Mouse (Mus musculus): Measurements from ENCODE around the gene Spic.

The Spic gene

DNA sequence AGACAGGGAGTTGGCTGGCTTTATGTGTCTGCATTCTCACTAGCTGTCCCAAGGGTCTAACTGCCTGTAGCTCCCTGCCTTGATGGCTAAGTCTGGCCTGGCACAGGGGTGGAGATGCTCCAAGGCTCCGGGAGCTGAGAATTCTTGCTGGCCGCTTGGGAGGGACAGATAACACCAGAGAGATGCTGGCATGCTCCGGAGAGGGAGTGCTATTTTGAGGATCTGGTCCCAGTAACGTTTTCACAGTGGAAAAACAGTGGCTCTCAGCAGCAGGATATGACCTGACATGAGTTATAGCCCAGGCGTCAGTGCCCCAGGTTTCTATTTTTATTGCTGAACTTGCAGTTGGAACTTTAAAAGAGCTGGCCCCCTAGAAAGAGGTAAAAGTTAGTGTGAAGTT lies 39.4 kb downstream of the Spic start:
- no peak for DNase-seq (ENCODE audit: low spot score in 2 of 2)

DNA sequence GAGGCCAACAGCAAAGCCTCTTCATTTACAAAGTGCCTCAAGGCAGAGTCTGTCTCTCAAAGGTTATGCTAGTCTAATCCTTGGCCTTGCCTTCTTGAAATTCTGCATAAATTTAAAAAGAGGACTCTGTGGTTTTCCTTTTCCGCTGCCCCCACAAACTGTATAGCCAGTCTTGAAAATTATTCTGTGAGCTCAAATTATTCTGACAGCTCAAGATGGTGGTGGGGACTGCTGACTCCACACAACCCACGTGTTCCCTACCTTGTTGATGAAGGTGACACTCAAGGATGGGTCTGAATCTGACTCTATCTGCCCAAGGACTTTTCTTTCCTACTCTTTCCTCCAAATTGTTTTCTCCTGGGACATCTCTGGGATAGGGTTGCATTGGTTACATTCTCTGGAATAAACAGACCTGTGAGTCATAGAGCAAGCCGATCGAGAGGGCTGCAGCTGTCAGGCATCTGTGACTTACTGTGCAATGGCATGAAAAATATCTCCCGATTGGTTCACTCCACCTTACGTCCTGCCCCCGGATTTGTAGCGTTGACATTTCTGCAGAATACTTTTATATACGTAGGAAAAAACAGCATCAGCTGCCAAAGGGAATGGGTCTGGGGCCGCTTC lies 53.4 kb downstream of the Spic start:
- DNase-seq (ENCODE audit: low spot score in 2 of 2) = no peak

GRCm38 (mm10) chr10:88630663-88631329 lies 54.0 kb downstream of the Spic start:
- no peak for DNase-seq (ENCODE audit: low spot score in 2 of 2)

GRCm38 (mm10) chr10:88627052-88627451 lies 57.8 kb downstream of the Spic start:
- no peak for DNase-seq (ENCODE audit: low spot score in 2 of 2)

GRCm38 (mm10) chr10:88626176-88626575 lies 58.6 kb downstream of the Spic start:
- no peak for DNase-seq (ENCODE audit: low spot score in 2 of 2)
